Mouse (Mus musculus) midbrain, embryonic 10.5 days (tissue): Measurements from ENCODE around the gene Jund. TPM values are rescaled to one million over a fixed set of nuclear protein-coding genes. Genes with fewer than 3 reads are reported as not detected.

Experiments
- DNase-seq: peaks from one replicate; pipeline ENCODE4 v3.0.0-alpha.2; 2017; ENCODE audit warnings: low spot score
- H3K27ac ChIP-seq: fragments of 300-500 bp; sonication (generic); replicated peaks from 2 replicates; pipeline ENCODE4 v1.5.1; 2016; ENCODE audit warnings: mild to moderate bottlenecking
- H3K27me3 ChIP-seq: fragments of 300-500 bp; sonication (generic); 2 replicates; pipeline ENCODE4 v1.6.1; 2016; ENCODE audit warnings: low read depth, mild to moderate bottlenecking; ENCODE audit not compliant: poor library complexity, severe bottlenecking
- H3K36me3 ChIP-seq: fragments of 300-500 bp; sonication (generic); 2 replicates; pipeline ENCODE4 v1.6.1; 2016; ENCODE audit warnings: mild to moderate bottlenecking, moderate library complexity
- H3K4me1 ChIP-seq: fragments of 300-500 bp; sonication (generic); 2 replicates; pipeline ENCODE4 v1.6.1; 2016
- H3K4me3 ChIP-seq: fragments of 300-500 bp; sonication (generic); 2 replicates; pipeline ENCODE4 v1.5.1; 2016; ENCODE audit warnings: mild to moderate bottlenecking, moderate library complexity
- H3K9me3 ChIP-seq: fragments of 300-500 bp; sonication (generic); replicated peaks from 2 replicates; pipeline ENCODE4 v1.6.1; 2016; ENCODE audit warnings: mild to moderate bottlenecking
- WGBS: fragments of 180-500 bp; shearing (Covaris S2); methylation state at CpG from one replicate; pipeline ENCODE4 v1.1.7; 2016; 5-methylcytosine and 5-hydroxymethylcytosine counted together
- polyA plus RNA-seq: library from polyadenylated mRNA; unstranded; fragments of >200 nt; fragmentation: Nextera tagmentation; extraction: Ambion mirVana; gene quantifications from 2 replicates; pipeline ENCODE4 v1.2.1, GENCODE M21; 2016

Gene Jund
- polyA plus RNA-seq, 1 experiment from 2014 or later = 62.5 TPM

GRCm38 (mm10) chr8:70663691-70664090, 35.1 kb upstream of the Jund start:
- Histone ChIP-seq H3K36me3 (no peaks in the 10 kb centered on the region), H3K4me3 (no peak overlapping the region), H3K9me3 (peaks cover 7% of the 10 kb centered on the region; the same call in 1 of the 2 replicates), H3K4me1 (peaks cover 35% of the 10 kb centered on the region), H3K27me3 (no peaks in the 10 kb centered on the region), H3K27ac (peak overlapping the region; percentile 69)
- WGBS = 56% methylated on average over 4 of the region's 4 CpGs
- no peak for DNase-seq

- no peak overlapping the region for H3K4me3 ChIP-seq
- H3K4me1 ChIP-seq = peaks cover 25% of the 10 kb centered on the region
- no peak overlapping the region for H3K27ac ChIP-seq
- no peaks in the 10 kb centered on the region for H3K36me3 ChIP-seq
- DNase-seq = no peak
- peaks cover 7% of the 10 kb centered on the region; the same call in 1 of the 2 replicates for H3K9me3 ChIP-seq
- WGBS = 83% methylated on average over 3 of the region's 3 CpGs
- no peaks in the 10 kb centered on the region for H3K27me3 ChIP-seq
These were observed 34.1 kb upstream of the Jund start for GRCm38 (mm10) chr8:70664631-70665030.

- no peak for DNase-seq
- no peaks in the 10 kb centered on the region for H3K27me3 ChIP-seq
- H3K27ac ChIP-seq = no peak overlapping the region
- 86% methylated on average over 2 of the region's 2 CpGs for WGBS
- H3K4me1 ChIP-seq = peaks cover 16% of the 10 kb centered on the region
- peaks cover 7% of the 10 kb centered on the region; the same call in 1 of the 2 replicates for H3K9me3 ChIP-seq
- H3K36me3 ChIP-seq = no peaks in the 10 kb centered on the region
- no peak overlapping the region for H3K4me3 ChIP-seq
These were observed 33.1 kb upstream of the Jund start for GRCm38 (mm10) chr8:70665599-70665998.

GRCm38 (mm10) chr8:70667071-70667470, 31.7 kb upstream of the Jund start:
- peaks cover 11% of the 10 kb centered on the region for H3K4me1 ChIP-seq
- DNase-seq = no peak
- H3K9me3 ChIP-seq = peaks cover 7% of the 10 kb centered on the region; the same call in 1 of the 2 replicates
- H3K27me3 ChIP-seq = no peaks in the 10 kb centered on the region
- 0 out of 2 replicates have a peak overlapping the region, but pooled peaks have one; percentile 23 for H3K27ac ChIP-seq
- WGBS = 81% methylated on average over 5 of the region's 5 CpGs
- H3K36me3 ChIP-seq = no peaks in the 10 kb centered on the region
- H3K4me3 ChIP-seq = no peak overlapping the region

GRCm38 (mm10) chr8:70671615-70672324, 27.0 kb upstream of the Jund start:
- WGBS = 54% methylated on average over 10 of the region's 10 CpGs
- H3K9me3 ChIP-seq = peaks cover 7% of the 10 kb centered on the region; the same call in 1 of the 2 replicates
- peak overlapping the region; percentile 98 for H3K27ac ChIP-seq

GRCm38 (mm10) chr8:70672325-70673078, 26.2 kb upstream of the Jund start:
- H3K27ac ChIP-seq = peak overlapping the region; percentile 98
- H3K36me3 ChIP-seq = peaks cover 15% of the 10 kb centered on the region
- 41% methylated on average over 19 of the region's 19 CpGs for WGBS
- H3K4me1 ChIP-seq = peaks cover 23% of the 10 kb centered on the region
- peaks cover 7% of the 10 kb centered on the region; the same call in 1 of the 2 replicates for H3K9me3 ChIP-seq
- no peaks in the 10 kb centered on the region for H3K27me3 ChIP-seq
- H3K4me3 ChIP-seq = peak overlapping the region; percentile 74
- DNase-seq = no peak

More at GRCm38 (mm10) chr8:70671615-70672324, 27.0 kb upstream of the Jund start:
- H3K4me1 ChIP-seq = peaks cover 26% of the 10 kb centered on the region
- H3K27me3 ChIP-seq = no peaks in the 10 kb centered on the region
- peaks cover 9% of the 10 kb centered on the region for H3K36me3 ChIP-seq
- no peak overlapping the region; the same call in 1 of the 2 replicates for H3K4me3 ChIP-seq
- DNase-seq = no peak

- Histone ChIP-seq H3K27me3 (no peaks in the 10 kb centered on the region), H3K27ac (peak within 1 kb of the TSS; percentile 98), H3K9me3 (peaks cover 2% of the 10 kb centered on the region; the same call in 1 of the 2 replicates), H3K4me1 (peaks cover 23% of the 10 kb centered on the region), H3K36me3 (peaks cover 23% of the 10 kb centered on the region), H3K4me3 (peak within 1 kb of the TSS; percentile 74)
- peak; percentile 97 for DNase-seq
- under 1% methylated on average over 60 of the region's 60 CpGs for WGBS
These were observed 25.5 kb upstream of the Jund start, which contains the start of gene Lsm4 for GRCm38 (mm10) chr8:70673079-70673856. Lsm4 (plus strand) TSS chr8:70673248.

GRCm38 (mm10) chr8:70674109-70674508, 24.6 kb upstream of the Jund start:
- Histone ChIP-seq H3K9me3 (no peaks in the 10 kb centered on the region), H3K4me3 (peak overlapping the region; percentile 74), H3K4me1 (peaks cover 23% of the 10 kb centered on the region), H3K36me3 (peaks cover 31% of the 10 kb centered on the region), H3K27me3 (no peaks in the 10 kb centered on the region), H3K27ac (peak overlapping the region; percentile 98)
- 88% methylated on average over 3 of the region's 3 CpGs for WGBS
- DNase-seq = no peak

- H3K27ac ChIP-seq = peak overlapping the region; percentile 98; the same call in 1 of the 2 replicates
- peaks cover 23% of the 10 kb centered on the region for H3K4me1 ChIP-seq
- no peaks in the 10 kb centered on the region for H3K27me3 ChIP-seq
- WGBS = 80% methylated on average over 4 of the region's 4 CpGs
- DNase-seq = no peak
- no peaks in the 10 kb centered on the region for H3K9me3 ChIP-seq
- H3K4me3 ChIP-seq = peak overlapping the region; percentile 74; the same call in 1 of the 2 replicates
- peaks cover 37% of the 10 kb centered on the region for H3K36me3 ChIP-seq
These were observed 24.0 kb upstream of the Jund start for GRCm38 (mm10) chr8:70674716-70675115.

- no peak for DNase-seq
- no peaks in the 10 kb centered on the region for H3K9me3 ChIP-seq
These were observed 23.4 kb upstream of the Jund start for GRCm38 (mm10) chr8:70675336-70675735.

GRCm38 (mm10) chr8:70677451-70678080, 21.2 kb upstream of the Jund start:
- DNase-seq = no peak
- H3K9me3 ChIP-seq = no peaks in the 10 kb centered on the region
- WGBS = 92% methylated on average over 15 of the region's 15 CpGs
- H3K4me3 ChIP-seq = no peak overlapping the region
- peaks cover 45% of the 10 kb centered on the region for H3K36me3 ChIP-seq
- no peaks in the 10 kb centered on the region for H3K27me3 ChIP-seq
- H3K27ac ChIP-seq = no peak overlapping the region
- H3K4me1 ChIP-seq = peaks cover 30% of the 10 kb centered on the region

More at GRCm38 (mm10) chr8:70675336-70675735, 23.4 kb upstream of the Jund start:
- WGBS = 91% methylated on average over 1 of the region's 1 CpGs
- peaks cover 23% of the 10 kb centered on the region for H3K4me1 ChIP-seq
- peaks cover 43% of the 10 kb centered on the region for H3K36me3 ChIP-seq
- H3K27me3 ChIP-seq = no peaks in the 10 kb centered on the region
- no peak overlapping the region for H3K4me3 ChIP-seq
- no peak overlapping the region for H3K27ac ChIP-seq

GRCm38 (mm10) chr8:70678679-70679078, 20.1 kb upstream of the Jund start:
- H3K4me3 ChIP-seq = no peak overlapping the region
- no peak for DNase-seq
- no peak overlapping the region for H3K27ac ChIP-seq
- peaks cover 45% of the 10 kb centered on the region for H3K36me3 ChIP-seq
- H3K4me1 ChIP-seq = peaks cover 28% of the 10 kb centered on the region
- H3K9me3 ChIP-seq = no peaks in the 10 kb centered on the region
- H3K27me3 ChIP-seq = no peaks in the 10 kb centered on the region
